Mouse (Mus musculus) embryonic fibroblast, embryonic 13.5 days (primary cell): ENCODE results near the gene Gjc2.

ENCODE experiments used
- CTCF ChIP-seq: IDR thresholded peaks from 2 replicates; pipeline ENCODE4 v1.5.1; 2011; ENCODE audit warnings: mild to moderate bottlenecking, control low read depth, low read length, moderate library complexity, borderline replicate concordance; ENCODE audit not compliant: insufficient read depth
- POLR2A ChIP-seq: IDR thresholded peaks from 2 replicates; pipeline ENCODE4 v1.6.1; 2011; ENCODE audit warnings: low read depth, mild to moderate bottlenecking, control low read depth, low read length, moderate library complexity

DNA sequence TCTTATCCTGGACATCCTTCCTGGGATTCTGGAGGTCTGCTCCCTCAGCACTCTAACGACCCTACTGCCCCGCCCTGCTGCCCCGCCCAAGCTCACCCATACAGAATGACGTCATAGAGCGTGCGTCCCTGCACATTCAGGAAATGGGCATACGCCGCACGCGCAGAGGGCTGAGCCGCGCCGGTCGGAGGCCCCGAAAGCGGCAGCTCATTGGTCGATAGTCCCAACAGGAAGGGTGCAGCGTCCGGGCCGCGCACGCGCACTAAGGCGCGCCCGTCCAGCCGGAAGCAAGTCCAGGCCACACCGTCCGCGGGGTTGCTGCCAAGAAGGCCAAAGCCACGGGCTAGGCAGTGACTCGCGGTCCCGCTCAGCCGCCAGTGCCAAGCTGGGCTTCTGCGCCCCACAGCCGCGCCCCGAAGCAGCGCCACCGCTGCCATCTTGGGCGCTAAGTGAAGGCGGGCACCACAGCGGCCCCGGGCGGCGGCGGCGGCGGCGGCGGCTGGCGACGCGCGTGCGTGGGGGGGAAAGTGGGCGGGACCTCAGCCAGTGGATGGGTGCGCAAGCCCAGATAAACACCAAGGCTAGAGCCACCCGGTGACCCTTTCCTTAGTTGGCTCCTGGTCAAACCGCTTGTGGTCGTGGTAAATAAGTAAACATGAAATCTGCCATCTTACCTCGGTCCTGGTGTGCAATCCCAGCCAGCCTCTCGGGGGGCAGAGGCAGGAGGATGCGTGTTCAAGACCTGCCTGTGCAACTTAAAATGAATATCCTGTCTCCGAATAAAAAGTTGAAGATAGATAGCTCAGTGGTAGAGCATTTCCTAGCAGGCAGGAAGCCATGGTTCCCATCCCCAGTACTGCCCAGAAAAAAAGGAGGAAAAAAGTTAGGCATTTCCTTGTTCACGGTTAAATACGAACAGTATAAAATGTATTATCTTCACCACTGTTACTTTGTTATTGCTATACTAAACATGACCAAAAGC, 19.5 kb downstream of the Gjc2 start, which contains the start of gene Iba57:
- TF ChIP-seq CTCF (no peak), POLR2A (no peak; the same call in none of the 2 replicates)
